Mouse (Mus musculus) cortical plate, adult 2 months (tissue): ENCODE results near the gene Mtx1.

ENCODE experiments used
- CTCF ChIP-seq: fragments of 200-500 bp; IDR thresholded peaks from 2 replicates; pipeline ENCODE4 v1.5.1; 2011; ENCODE audit warnings: mild to moderate bottlenecking, control low read depth, low read length; ENCODE audit not compliant: insufficient read depth; ENCODE audit errors: extremely low read depth
- POLR2A ChIP-seq: fragments of 200-500 bp; IDR thresholded peaks from 2 replicates; pipeline ENCODE4 v1.6.1; 2011; ENCODE audit warnings: mild to moderate bottlenecking, low read length, control low read depth; ENCODE audit not compliant: insufficient read depth; ENCODE audit errors: extremely low read depth

DNA sequence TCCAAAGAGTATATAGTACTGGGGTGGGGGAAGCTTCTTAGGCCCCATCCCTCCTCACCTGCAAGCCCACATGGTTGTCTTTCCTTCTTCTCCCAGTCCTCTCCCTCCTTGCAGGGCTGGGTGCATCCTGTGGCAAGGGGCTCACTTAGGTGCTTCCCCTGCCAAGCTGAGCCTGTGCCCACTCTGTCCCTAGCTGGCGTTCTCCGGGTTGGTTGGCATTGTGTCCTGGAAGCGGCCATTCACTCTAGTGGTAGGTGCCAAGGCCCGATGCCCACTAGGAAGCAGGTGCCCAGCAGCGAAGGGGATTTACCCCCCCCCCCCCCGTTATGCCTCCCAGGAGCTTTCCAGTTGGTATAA lies 43.0 kb downstream of the Mtx1 start:
- TF ChIP-seq CTCF, result no peak
- TF ChIP-seq POLR2A, result no peak
